In the genomic region with DNA sequence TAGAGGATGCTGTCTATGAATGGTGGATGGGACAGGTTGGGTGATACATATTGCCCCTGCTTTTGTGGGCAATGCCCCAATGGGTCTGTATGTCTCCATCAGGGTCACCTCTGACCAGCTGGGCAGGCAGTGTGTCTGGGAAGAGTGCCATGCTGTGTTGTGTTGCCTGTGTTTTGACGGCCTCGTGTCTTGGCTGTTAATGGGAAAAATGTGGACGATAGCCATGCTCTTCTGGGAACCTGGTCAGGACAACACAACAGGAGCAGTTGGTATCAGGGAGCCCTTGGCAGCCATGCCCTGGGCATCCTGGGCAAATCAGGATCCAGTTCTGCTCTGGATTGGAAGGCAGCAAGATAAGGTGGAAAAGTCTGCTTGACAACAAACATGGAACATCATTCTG, we compare ENCODE assay signal across 7 mouse cellular contexts. TPM values are rescaled to one million over a fixed set of nuclear protein-coding genes. Genes with fewer than 3 reads are reported as not detected.
A peak's percentile ranks its signal among the peaks of the same experiment; 100 is the strongest.
DNase-seq lines count a peak whose midpoint lies in the region.

No protein-coding gene starts in this region.

- intact Hi-C loops in heart, postnatal 36 days (cut with DNase I) = no loop called here

- peak; percentile 54 to 71 for DNase-seq in layer of hippocampus, postnatal 14 days (ENCODE audit: low spot score in 2 of 2)
- DNase-seq in layer of hippocampus, postnatal 36 days = no peak
- DNase-seq in adrenal gland, postnatal 36 days = peak; percentile 44 to 56
- peak; percentile 82 to 84 for DNase-seq in cerebellum, postnatal 36 days
- peak; percentile 57 to 72 for DNase-seq in heart, postnatal 36 days
- DNase-seq in testis, postnatal 10 days (ENCODE audit: low spot score) = no peak
- DNase-seq in embryo, embryonic 10.5 days (ENCODE audit: low spot score) = no peak

RNA-seq across cellular contexts. Expression of a gene that starts 4.1 kb away (rescaled TPM):
- 1 to 10 TPM; 6.6 to 7.8 TPM for total RNA-seq in layer of hippocampus, postnatal 14 days (2021)
- total RNA-seq in layer of hippocampus, postnatal 36 days (2021) = 1 to 10 TPM; 5.2 to 5.8 TPM
- 1 to 10 TPM; 4.6 to 9.3 TPM for total RNA-seq in adrenal gland, postnatal 36 days (2021)
- 10 to 100 TPM; 11.3 to 12.3 TPM for total RNA-seq in heart, postnatal 36 days (2021)

RNA-seq across cellular contexts. Expression of a gene that starts 29.5 kb away (rescaled TPM):
- 1 to 10 TPM; 5.6 to 6.3 TPM for total RNA-seq in layer of hippocampus, postnatal 14 days (2021)
- 1 to 10 TPM; 2.7 TPM for total RNA-seq in layer of hippocampus, postnatal 36 days (2021)
- 10 to 100 TPM in 1 of 2 experiments, 1 to 10 TPM in 1; 7.2 to 10.6 TPM for total RNA-seq in adrenal gland, postnatal 36 days (2021)
- total RNA-seq in heart, postnatal 36 days (2021) = 10 to 100 TPM; 16.3 to 22.1 TPM

Comparison
In these comparisons a context has a peak if more than half of its experiments do, and no peak if none do; other contexts are left out.
1. DNase-seq: peak in layer of hippocampus, postnatal 14 days (2 of 2), adrenal gland, postnatal 36 days (2 of 2), cerebellum, postnatal 36 days (2 of 2) and heart, postnatal 36 days (2 of 2); none in layer of hippocampus, postnatal 36 days (0 of 2), testis, postnatal 10 days (single experiment) and embryo, embryonic 10.5 days (single experiment).